Mouse (Mus musculus): ENCODE results near the gene Rxrg.

Gene Rxrg

GRCm38 (mm10) chr1:167598255-167599081 is at the start of gene Rxrg:
Gene Rxrg (plus strand): TSS chr1:167598384.
- peak; percentile 27 to 69 for DNase-seq (ENCODE audit: inconsistent age in 2 of 2, low spot score in 1 of 2)

- DNase-seq (ENCODE audit: inconsistent age in 2 of 2, low spot score in 1 of 2), result no peak
These were observed 48.9 kb upstream of the Rxrg start for GRCm38 (mm10) chr1:167549324-167549723.

- DNase-seq (ENCODE audit: inconsistent age in 2 of 2, low spot score in 1 of 2), result peak in 1 of 2 experiments; percentile 25
These were observed 46.6 kb upstream of the Rxrg start for GRCm38 (mm10) chr1:167551601-167552000.

- DNase-seq (ENCODE audit: inconsistent age in 2 of 2, low spot score in 1 of 2), result no peak
These were observed 44.1 kb upstream of the Rxrg start for GRCm38 (mm10) chr1:167553959-167554526.

- DNase-seq (ENCODE audit: inconsistent age in 2 of 2, low spot score in 1 of 2), result no peak
These were observed 31.6 kb upstream of the Rxrg start for GRCm38 (mm10) chr1:167566571-167566970.

GRCm38 (mm10) chr1:167579131-167579530 is 19.1 kb upstream of the Rxrg start:
- DNase-seq (ENCODE audit: inconsistent age in 2 of 2, low spot score in 1 of 2), result no peak

- DNase-seq (ENCODE audit: inconsistent age in 2 of 2, low spot score in 1 of 2), result no peak
These were observed 15.0 kb upstream of the Rxrg start for GRCm38 (mm10) chr1:167583195-167583594.

- DNase-seq (ENCODE audit: inconsistent age in 2 of 2, low spot score in 1 of 2), result no peak
These were observed 14.3 kb upstream of the Rxrg start for GRCm38 (mm10) chr1:167583888-167584287.

GRCm38 (mm10) chr1:167588747-167589558 is 9.2 kb upstream of the Rxrg start:
- no peak for DNase-seq (ENCODE audit: inconsistent age in 2 of 2, low spot score in 1 of 2)

- DNase-seq (ENCODE audit: inconsistent age in 2 of 2, low spot score in 1 of 2), result no peak
These were observed 6.0 kb upstream of the Rxrg start for GRCm38 (mm10) chr1:167592175-167592574.

- DNase-seq (ENCODE audit: inconsistent age in 2 of 2, low spot score in 1 of 2), result no peak
These were observed 1.1 kb downstream of the Rxrg start for GRCm38 (mm10) chr1:167599211-167599735.

- no peak for DNase-seq (ENCODE audit: inconsistent age in 2 of 2, low spot score in 1 of 2)
These were observed 10.1 kb downstream of the Rxrg start for GRCm38 (mm10) chr1:167608201-167608741.

- no peak for DNase-seq (ENCODE audit: inconsistent age in 2 of 2, low spot score in 1 of 2)
These were observed 18.9 kb downstream of the Rxrg start for GRCm38 (mm10) chr1:167617131-167617530.

- peak; percentile 14 to 46 for DNase-seq (ENCODE audit: inconsistent age in 2 of 2, low spot score in 1 of 2)
These were observed 19.9 kb downstream of the Rxrg start for GRCm38 (mm10) chr1:167617995-167618489.

- DNase-seq (ENCODE audit: inconsistent age in 2 of 2, low spot score in 1 of 2), result no peak
These were observed 22.1 kb downstream of the Rxrg start for GRCm38 (mm10) chr1:167620206-167620795.

- DNase-seq (ENCODE audit: inconsistent age in 2 of 2, low spot score in 1 of 2), result no peak
These were observed 26.9 kb downstream of the Rxrg start for GRCm38 (mm10) chr1:167625098-167625497.

GRCm38 (mm10) chr1:167631765-167632164 is 33.6 kb downstream of the Rxrg start:
- no peak for DNase-seq (ENCODE audit: inconsistent age in 2 of 2, low spot score in 1 of 2)

GRCm38 (mm10) chr1:167635702-167636101 is 37.5 kb downstream of the Rxrg start:
- DNase-seq (ENCODE audit: inconsistent age in 2 of 2, low spot score in 1 of 2), result no peak

- DNase-seq (ENCODE audit: inconsistent age in 2 of 2, low spot score in 1 of 2), result peak; percentile 53 to 88
These were observed 38.8 kb downstream of the Rxrg start for GRCm38 (mm10) chr1:167636948-167637347.

- peak; percentile 24 to 57 for DNase-seq (ENCODE audit: inconsistent age in 2 of 2, low spot score in 1 of 2)
These were observed 39.9 kb downstream of the Rxrg start for GRCm38 (mm10) chr1:167638053-167638452.
